Mouse (Mus musculus): Measurements from ENCODE around the gene Bhlha15. TPM values are rescaled to one million over a fixed set of nuclear protein-coding genes. Genes with fewer than 3 reads are reported as not detected.
A peak's percentile ranks its signal among the peaks of the same experiment; 100 is the strongest.

Bhlha15 gene
- polyA plus RNA-seq, 1 experiment from 2014 or later = 0.28 TPM

DNA sequence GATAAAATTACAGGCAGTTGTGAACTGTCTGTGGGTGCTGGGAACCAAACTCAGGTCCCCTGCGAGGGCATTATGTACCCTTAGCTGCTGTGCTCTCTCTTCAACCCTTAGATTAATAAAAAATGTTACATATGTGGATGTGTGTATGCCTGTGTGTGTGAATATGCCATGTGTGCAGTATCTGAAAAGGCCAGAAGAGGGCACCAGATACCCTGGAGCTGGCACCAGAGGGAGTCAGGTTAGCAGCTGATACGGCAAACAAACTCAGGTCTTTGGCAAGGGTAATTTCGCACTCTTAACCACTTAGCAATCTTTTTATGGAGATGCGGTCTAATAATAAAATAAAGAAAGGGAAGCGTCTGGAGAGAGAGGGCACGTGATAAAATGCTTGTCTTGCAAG lies 12.3 kb downstream of the Bhlha15 start:
- WGBS = 98% methylated on average over 6 of the region's 6 CpGs
- Histone ChIP-seq H3K9ac (ENCODE audit: low read depth, low read length) (no peak overlapping the region), H3K4me2 (replicated peaks; ENCODE audit: low read depth, low read length) (no peak overlapping the region), H3K27ac (ENCODE audit: low read depth, low read length) (no peak overlapping the region), H3K36me3 (ENCODE audit: control insufficient read depth, insufficient read depth, low read length) (peaks cover 29% of the 10 kb centered on the region), H3K9me3 (ENCODE audit: control insufficient read depth, low read length) (peaks cover 3% of the 10 kb centered on the region; the same call in 1 of the 2 replicates), H3K27me3 (ENCODE audit: control insufficient read depth, insufficient read depth, low read length) (no peaks in the 10 kb centered on the region), H3K4me3 (ENCODE audit: low read length) (no peak overlapping the region), H3K4me1 (ENCODE audit: control insufficient read depth, insufficient read depth, low read length) (no peaks in the 10 kb centered on the region)
- ATAC-seq (ENCODE audit: low FRiP score, low TSS enrichment) = no peak

DNA sequence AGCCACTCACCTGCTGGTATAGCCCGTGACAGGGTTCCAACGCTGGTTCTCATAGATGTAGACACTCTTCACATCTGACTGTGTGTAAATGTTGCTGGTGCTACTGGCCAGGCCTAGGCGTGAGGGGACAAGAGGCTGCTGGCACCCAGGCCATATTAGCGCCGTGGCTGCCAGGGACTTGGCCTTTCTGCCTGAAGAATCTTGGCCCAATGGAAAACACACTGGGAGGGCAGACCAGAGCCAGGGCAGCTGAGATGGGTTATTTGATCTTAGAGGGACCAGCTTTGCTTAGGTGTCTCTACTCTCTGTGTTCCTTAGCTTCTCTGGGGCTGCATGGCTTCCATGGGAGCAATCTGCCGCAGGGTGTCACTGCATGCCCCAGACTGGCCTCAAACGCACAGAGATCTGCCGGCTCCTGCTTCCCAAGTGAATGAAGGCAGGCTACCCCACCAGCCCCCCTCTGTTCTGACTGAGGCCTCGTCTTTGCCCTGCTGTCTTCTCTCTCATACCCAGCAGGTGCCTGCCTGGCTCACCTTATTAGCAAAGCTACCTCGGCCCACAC lies 13.4 kb downstream of the Bhlha15 start:
- no peak for ATAC-seq (ENCODE audit: low FRiP score, low TSS enrichment)
- peaks cover 3% of the 10 kb centered on the region; the same call in 1 of the 2 replicates for H3K9me3 ChIP-seq (ENCODE audit: control insufficient read depth, low read length)
- H3K27me3 ChIP-seq (ENCODE audit: control insufficient read depth, insufficient read depth, low read length) = no peaks in the 10 kb centered on the region
- no peak overlapping the region for H3K27ac ChIP-seq (ENCODE audit: low read depth, low read length)
- 94% methylated on average over 10 of the region's 10 CpGs for WGBS
- H3K4me3 ChIP-seq (ENCODE audit: low read length) = no peak overlapping the region
- H3K36me3 ChIP-seq (ENCODE audit: control insufficient read depth, insufficient read depth, low read length) = peaks cover 31% of the 10 kb centered on the region
- H3K9ac ChIP-seq (ENCODE audit: low read depth, low read length) = no peak overlapping the region
- no peak overlapping the region for H3K4me2 ChIP-seq (replicated peaks; ENCODE audit: low read depth, low read length)
- no peaks in the 10 kb centered on the region for H3K4me1 ChIP-seq (ENCODE audit: control insufficient read depth, insufficient read depth, low read length)

DNA sequence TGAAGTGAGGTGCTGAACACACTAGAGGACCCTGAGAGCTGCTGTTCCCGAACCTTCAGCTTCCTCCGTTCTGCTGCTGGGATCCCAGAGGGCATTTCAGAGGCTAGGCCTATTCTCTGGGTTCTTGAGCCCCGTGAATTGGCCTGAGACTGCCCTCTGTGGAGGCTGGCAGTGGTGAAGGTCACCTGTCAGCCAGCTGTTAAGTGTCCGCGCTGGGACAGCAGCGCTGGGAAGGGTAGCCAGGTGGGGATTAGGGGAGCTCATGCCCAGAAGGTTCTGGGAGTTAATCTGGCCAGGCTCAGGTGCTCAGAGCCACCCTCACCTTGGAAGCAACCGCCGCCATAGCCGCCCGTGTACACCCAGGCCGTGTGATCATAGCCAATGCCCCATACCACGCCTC lies 14.2 kb downstream of the Bhlha15 start:
- Histone ChIP-seq H3K27me3 (ENCODE audit: control insufficient read depth, insufficient read depth, low read length) (no peaks in the 10 kb centered on the region), H3K36me3 (ENCODE audit: control insufficient read depth, insufficient read depth, low read length) (peaks cover 35% of the 10 kb centered on the region), H3K4me3 (ENCODE audit: low read length) (no peak overlapping the region), H3K4me1 (ENCODE audit: control insufficient read depth, insufficient read depth, low read length) (no peaks in the 10 kb centered on the region), H3K27ac (ENCODE audit: low read depth, low read length) (no peak overlapping the region), H3K9ac (ENCODE audit: low read depth, low read length) (no peak overlapping the region), H3K4me2 (replicated peaks; ENCODE audit: low read depth, low read length) (no peak overlapping the region), H3K9me3 (ENCODE audit: control insufficient read depth, low read length) (peaks cover 3% of the 10 kb centered on the region; the same call in 1 of the 2 replicates)
- no peak for ATAC-seq (ENCODE audit: low FRiP score, low TSS enrichment)
- 88% methylated on average over 12 of the region's 12 CpGs for WGBS

DNA sequence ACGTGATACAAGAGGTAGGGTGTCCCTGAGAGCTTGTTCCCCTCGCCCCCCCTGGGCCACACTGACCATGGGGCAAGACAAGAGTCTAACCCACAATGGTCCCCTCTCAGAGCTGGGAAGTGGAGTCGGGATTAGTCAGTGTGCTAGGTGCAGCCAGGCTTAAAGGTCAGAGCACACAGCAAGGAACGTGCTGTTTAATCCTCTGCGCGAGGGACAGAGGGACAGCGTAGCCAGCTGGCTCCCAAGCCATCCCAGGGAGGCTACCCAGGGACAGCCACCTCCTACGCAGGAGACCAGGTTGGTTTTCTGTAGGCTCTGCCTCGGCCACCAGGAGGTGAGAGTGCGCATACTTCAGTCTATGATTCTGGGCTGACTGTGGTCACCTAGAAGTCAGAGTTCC lies 14.8 kb downstream of the Bhlha15 start:
- Histone ChIP-seq H3K27me3 (ENCODE audit: control insufficient read depth, insufficient read depth, low read length) (no peaks in the 10 kb centered on the region), H3K9me3 (ENCODE audit: control insufficient read depth, low read length) (peaks cover 3% of the 10 kb centered on the region; the same call in 1 of the 2 replicates), H3K4me2 (replicated peaks; ENCODE audit: low read depth, low read length) (no peak overlapping the region), H3K4me3 (ENCODE audit: low read length) (no peak overlapping the region), H3K36me3 (ENCODE audit: control insufficient read depth, insufficient read depth, low read length) (peaks cover 41% of the 10 kb centered on the region), H3K4me1 (ENCODE audit: control insufficient read depth, insufficient read depth, low read length) (no peaks in the 10 kb centered on the region), H3K9ac (ENCODE audit: low read depth, low read length) (no peak overlapping the region), H3K27ac (ENCODE audit: low read depth, low read length) (no peak overlapping the region)
- no peak for ATAC-seq (ENCODE audit: low FRiP score, low TSS enrichment)
- WGBS = 80% methylated on average over 10 of the region's 10 CpGs

DNA sequence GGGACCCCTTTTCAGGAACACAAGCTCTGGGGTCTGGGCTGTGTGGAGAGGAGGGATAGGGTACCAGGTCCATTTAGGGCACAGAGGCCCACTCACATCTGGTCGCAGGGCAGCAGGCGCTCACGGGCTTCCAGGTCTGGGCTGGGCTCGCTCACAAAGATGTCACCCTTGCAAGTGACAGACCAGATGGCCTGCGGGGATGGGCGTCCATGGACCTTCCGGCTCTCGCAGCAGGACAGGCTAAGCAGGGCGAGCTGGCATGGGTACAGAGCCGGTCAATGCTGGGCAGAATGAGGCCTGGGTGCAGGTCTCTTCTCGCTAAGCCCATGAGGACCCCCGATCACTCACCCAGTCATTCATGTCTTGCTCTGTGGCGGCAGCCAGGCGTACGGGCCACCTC lies 16.0 kb downstream of the Bhlha15 start:
- 92% methylated on average over 15 of the region's 15 CpGs for WGBS

DNA sequence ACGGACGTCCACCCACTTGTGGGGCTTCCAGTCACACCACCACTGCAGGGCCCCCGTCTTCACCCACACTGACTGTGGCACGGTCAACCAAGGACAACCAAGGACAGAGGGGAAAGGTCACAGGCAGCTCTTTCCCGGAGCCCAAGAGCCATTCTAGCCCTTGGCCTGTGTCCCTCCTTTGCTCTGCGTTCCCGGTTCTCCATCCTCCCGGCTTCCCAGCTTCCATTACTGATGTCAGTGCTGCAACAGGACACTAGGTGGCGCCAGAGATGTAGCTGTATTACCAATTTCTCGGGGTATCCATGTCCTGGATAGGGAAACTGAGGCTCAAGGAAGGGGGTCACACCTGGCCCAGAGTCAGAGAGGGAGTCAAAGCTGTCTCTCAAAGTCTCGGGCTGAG lies 17.4 kb downstream of the Bhlha15 start:
- H3K4me3 ChIP-seq (ENCODE audit: low read length) = no peak overlapping the region
- H3K36me3 ChIP-seq (ENCODE audit: control insufficient read depth, insufficient read depth, low read length) = peaks cover 39% of the 10 kb centered on the region
- H3K9me3 ChIP-seq (ENCODE audit: control insufficient read depth, low read length) = peaks cover 2% of the 10 kb centered on the region; the same call in 1 of the 2 replicates
- H3K27ac ChIP-seq (ENCODE audit: low read depth, low read length) = no peak overlapping the region
- no peak overlapping the region for H3K4me2 ChIP-seq (replicated peaks; ENCODE audit: low read depth, low read length)
- WGBS = 56% methylated on average over 11 of the region's 11 CpGs
- 0 out of 2 replicates have a peak, but pooled peaks have one; percentile 7 for ATAC-seq (ENCODE audit: low FRiP score, low TSS enrichment)
- H3K4me1 ChIP-seq (ENCODE audit: control insufficient read depth, insufficient read depth, low read length) = no peaks in the 10 kb centered on the region
- no peak overlapping the region for H3K9ac ChIP-seq (ENCODE audit: low read depth, low read length)
- no peaks in the 10 kb centered on the region for H3K27me3 ChIP-seq (ENCODE audit: control insufficient read depth, insufficient read depth, low read length)

More for the DNA sequence above, 16.0 kb downstream of the Bhlha15 start:
- Histone ChIP-seq H3K9ac (ENCODE audit: low read depth, low read length) (no peak overlapping the region), H3K4me2 (replicated peaks; ENCODE audit: low read depth, low read length) (no peak overlapping the region), H3K36me3 (ENCODE audit: control insufficient read depth, insufficient read depth, low read length) (peaks cover 44% of the 10 kb centered on the region), H3K27me3 (ENCODE audit: control insufficient read depth, insufficient read depth, low read length) (no peaks in the 10 kb centered on the region), H3K9me3 (ENCODE audit: control insufficient read depth, low read length) (peaks cover 3% of the 10 kb centered on the region; the same call in 1 of the 2 replicates), H3K4me3 (ENCODE audit: low read length) (no peak overlapping the region), H3K4me1 (ENCODE audit: control insufficient read depth, insufficient read depth, low read length) (no peaks in the 10 kb centered on the region), H3K27ac (ENCODE audit: low read depth, low read length) (no peak overlapping the region)
- ATAC-seq (ENCODE audit: low FRiP score, low TSS enrichment) = no peak

DNA sequence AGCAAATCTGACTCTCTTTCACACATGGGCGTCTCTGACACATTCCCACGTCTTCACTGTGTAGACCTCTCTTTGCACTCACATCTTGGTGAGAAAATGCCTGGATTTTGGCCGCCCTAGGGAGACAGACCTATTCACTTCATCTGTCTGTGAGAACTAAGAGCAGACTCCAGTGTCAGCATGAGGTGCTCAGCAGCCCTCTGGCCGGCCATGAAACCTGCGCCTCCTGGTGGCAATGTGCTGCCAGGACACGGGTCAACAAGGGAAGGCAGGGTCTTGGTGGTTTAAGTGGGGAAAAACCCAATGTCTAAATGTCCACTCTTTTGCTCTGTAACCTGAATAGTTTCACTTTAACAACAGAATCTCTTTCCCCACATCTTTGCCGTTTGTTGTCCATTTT lies 24.4 kb downstream of the Bhlha15 start:
- Histone ChIP-seq H3K4me1 (ENCODE audit: control insufficient read depth, insufficient read depth, low read length) (no peaks in the 10 kb centered on the region), H3K36me3 (ENCODE audit: control insufficient read depth, insufficient read depth, low read length) (peaks cover 8% of the 10 kb centered on the region), H3K9me3 (ENCODE audit: control insufficient read depth, low read length) (no peaks in the 10 kb centered on the region), H3K4me3 (ENCODE audit: low read length) (no peak overlapping the region), H3K4me2 (replicated peaks; ENCODE audit: low read depth, low read length) (no peak overlapping the region), H3K9ac (ENCODE audit: low read depth, low read length) (no peak overlapping the region), H3K27me3 (ENCODE audit: control insufficient read depth, insufficient read depth, low read length) (no peaks in the 10 kb centered on the region), H3K27ac (ENCODE audit: low read depth, low read length) (no peak overlapping the region)
- 30% methylated on average over 7 of the region's 7 CpGs for WGBS
- no peak; the same call in 1 of the 2 replicates for ATAC-seq (ENCODE audit: low FRiP score, low TSS enrichment)

DNA sequence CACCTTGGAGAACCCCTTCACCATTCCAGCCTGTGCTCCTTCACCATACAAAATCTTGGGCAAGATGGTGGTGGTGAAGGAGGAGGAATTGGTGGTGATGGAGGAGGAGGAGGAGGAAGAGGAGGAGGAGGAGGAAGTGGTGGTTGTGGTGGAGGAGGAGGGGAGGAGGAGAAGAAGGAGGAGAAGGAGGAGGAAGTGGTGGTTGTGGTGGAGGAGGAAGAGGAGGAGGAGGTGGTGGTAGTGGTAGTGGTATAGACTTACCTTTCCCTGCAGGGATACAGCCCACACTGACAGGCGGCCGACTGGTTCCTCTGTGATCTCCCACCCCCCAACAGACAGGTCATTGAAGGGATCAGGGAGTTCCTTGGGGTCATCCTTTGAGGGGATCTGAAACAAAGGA lies 25.9 kb downstream of the Bhlha15 start:
- no peak overlapping the region for H3K4me2 ChIP-seq (replicated peaks; ENCODE audit: low read depth, low read length)
- H3K4me1 ChIP-seq (ENCODE audit: control insufficient read depth, insufficient read depth, low read length) = no peaks in the 10 kb centered on the region
- no peaks in the 10 kb centered on the region for H3K9me3 ChIP-seq (ENCODE audit: control insufficient read depth, low read length)
- H3K27ac ChIP-seq (ENCODE audit: low read depth, low read length) = no peak overlapping the region
- no peaks in the 10 kb centered on the region for H3K27me3 ChIP-seq (ENCODE audit: control insufficient read depth, insufficient read depth, low read length)
- 61% methylated on average over 2 of the region's 2 CpGs for WGBS
- H3K9ac ChIP-seq (ENCODE audit: low read depth, low read length) = no peak overlapping the region
- H3K36me3 ChIP-seq (ENCODE audit: control insufficient read depth, insufficient read depth, low read length) = no peaks in the 10 kb centered on the region; the same call in 1 of the 2 replicates
- no peak overlapping the region for H3K4me3 ChIP-seq (ENCODE audit: low read length)
- no peak for ATAC-seq (ENCODE audit: low FRiP score, low TSS enrichment)

DNA sequence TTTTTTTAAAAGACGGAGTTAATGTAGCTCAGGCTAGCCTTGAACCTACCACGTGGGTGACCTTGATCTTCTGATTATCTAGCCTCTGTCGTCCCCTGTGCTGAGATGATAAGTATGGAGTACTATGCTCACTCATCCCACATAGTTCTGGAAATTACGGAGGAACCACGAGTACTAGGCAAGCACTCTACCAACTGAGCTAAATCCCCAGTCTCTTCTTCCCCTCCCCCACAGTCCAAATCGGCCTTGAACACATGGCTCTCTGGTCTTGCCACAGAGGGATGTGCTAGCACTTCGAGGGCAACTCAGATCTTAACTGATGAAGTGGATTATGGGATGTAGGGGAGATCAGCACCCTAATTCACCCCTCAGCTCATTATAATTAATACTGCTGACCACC lies 28.0 kb downstream of the Bhlha15 start:
- no peaks in the 10 kb centered on the region for H3K9me3 ChIP-seq (ENCODE audit: control insufficient read depth, low read length)
- H3K9ac ChIP-seq (ENCODE audit: low read depth, low read length) = no peak overlapping the region
- no peak overlapping the region for H3K27ac ChIP-seq (ENCODE audit: low read depth, low read length)
- no peak for ATAC-seq (ENCODE audit: low FRiP score, low TSS enrichment)
- H3K36me3 ChIP-seq (ENCODE audit: control insufficient read depth, insufficient read depth, low read length) = no peaks in the 10 kb centered on the region; the same call in 1 of the 2 replicates
- 88% methylated on average over 7 of the region's 7 CpGs for WGBS
- H3K4me2 ChIP-seq (replicated peaks; ENCODE audit: low read depth, low read length) = no peak overlapping the region
- no peaks in the 10 kb centered on the region for H3K27me3 ChIP-seq (ENCODE audit: control insufficient read depth, insufficient read depth, low read length)
- no peak overlapping the region for H3K4me3 ChIP-seq (ENCODE audit: low read length)
- H3K4me1 ChIP-seq (ENCODE audit: control insufficient read depth, insufficient read depth, low read length) = peaks cover 7% of the 10 kb centered on the region; the same call in 1 of the 2 replicates
